Mouse (Mus musculus): ENCODE data around the gene Gm4559.

GRCm38 (mm10) chr7:142320906-142321305, 46.7 kb upstream of the Gm4559 start:
- no peak for TF ChIP-seq GATA1 (IDR thresholded peaks at IDR 0.05; ENCODE audit: borderline replicate concordance, low read length)
- no peak for TF ChIP-seq FLI1 (IDR thresholded peaks at IDR 0.05; ENCODE audit: low read length)

All from megakaryocyte, embryonic 14.5 days (primary cell).